Mouse (Mus musculus) C2C12 (cell line): ENCODE measurements around the gene Ksr2.

Experiments
- CEBPB ChIP-seq: IDR thresholded peaks from one replicate; pipeline ENCODE4 v1.6.1; 2011; ENCODE audit warnings: low read depth, mild to moderate bottlenecking, control low read depth, moderate library complexity
- CTCF ChIP-seq: IDR thresholded peaks from one replicate; pipeline ENCODE4 v1.5.1; 2011; ENCODE audit not compliant: control insufficient read depth, insufficient read depth, insufficient read length
- MAX ChIP-seq: IDR thresholded peaks from one replicate; pipeline ENCODE4 v1.6.1; 2011; ENCODE audit warnings: mild to moderate bottlenecking, control low read depth
- USF1 ChIP-seq: IDR thresholded peaks from one replicate; pipeline ENCODE4 v1.6.1; 2011; ENCODE audit warnings: low read depth, mild to moderate bottlenecking, control low read depth, moderate library complexity

DNA sequence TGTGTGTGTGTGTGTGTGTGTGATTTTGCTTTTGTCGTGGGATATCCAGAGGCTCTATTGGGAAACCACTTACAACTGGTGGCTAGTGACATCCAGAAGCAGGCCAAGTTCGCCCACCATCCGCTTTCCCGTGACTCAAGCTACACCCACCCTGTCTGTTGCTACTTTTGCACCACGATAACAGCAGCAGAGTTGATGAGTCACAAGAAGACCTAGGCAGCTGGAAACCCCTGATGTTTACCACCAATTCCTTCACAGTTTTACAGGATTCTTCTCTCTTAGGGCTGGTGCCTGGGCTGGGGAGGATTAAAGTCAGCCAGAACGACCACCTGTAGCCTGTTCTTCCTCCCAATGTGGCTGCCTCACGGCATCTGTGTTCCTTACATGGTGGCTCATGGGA lies 277.5 kb downstream of the Ksr2 start:
- TF ChIP-seq CTCF (no peak), USF1 (no peak), CEBPB (no peak), MAX (no peak)
